Mouse (Mus musculus) forebrain, embryonic 14.5 days (tissue): ENCODE results near the gene Gm11172. TPM values are rescaled to one million over a fixed set of nuclear protein-coding genes. Genes with fewer than 3 reads are reported as not detected.
A peak's percentile ranks its signal among the peaks of the same experiment; 100 is the strongest.

Source experiments
- ATAC-seq: fragments of 200-750 bp; cut with Nextera tagmentation; 2 replicates; pipeline ENCODE4 v1.8.0; 2017; ENCODE audit warnings: mild to moderate bottlenecking, moderate library complexity
- DNase-seq: peaks from one replicate; pipeline ENCODE4 v3.0.0-alpha.2; 2015; ENCODE audit warnings: low spot score
- H3K27ac ChIP-seq: fragments of 300-500 bp; sonication (generic); 2 replicates; pipeline ENCODE4 v1.5.1; 2014; ENCODE audit warnings: low read depth, mild to moderate bottlenecking, control low read depth, low read length, moderate library complexity
- H3K27me3 ChIP-seq: fragments of 300-500 bp; sonication (generic); replicated peaks from 2 replicates; pipeline ENCODE4 v1.6.1; 2014; ENCODE audit warnings: low read length, control low read depth, mixed read lengths; ENCODE audit not compliant: control insufficient read depth, insufficient read depth
- H3K36me3 ChIP-seq: fragments of 300-500 bp; sonication (generic); 2 replicates; pipeline ENCODE4 v1.6.1; 2014; ENCODE audit warnings: low read length, control low read depth; ENCODE audit not compliant: control insufficient read depth, insufficient read depth
- H3K4me1 ChIP-seq: fragments of 300-500 bp; sonication (generic); 2 replicates; pipeline ENCODE4 v1.6.1; 2014; ENCODE audit warnings: antibody characterized with exemption, low read length, control low read depth; ENCODE audit not compliant: control insufficient read depth, insufficient read depth
- H3K4me2 ChIP-seq: fragments of 300-500 bp; sonication (generic); 2 replicates; pipeline ENCODE4 v1.6.1; 2014; ENCODE audit warnings: mild to moderate bottlenecking, control low read depth, low read length
- H3K4me3 ChIP-seq: fragments of 300-500 bp; sonication (generic); 2 replicates; pipeline ENCODE4 v1.5.1; 2014; ENCODE audit warnings: low read depth, low read length, control low read depth
- H3K9ac ChIP-seq: fragments of 300-500 bp; sonication (generic); 2 replicates; pipeline ENCODE4 v1.6.1; 2014; ENCODE audit warnings: mild to moderate bottlenecking, low read length, control low read depth, moderate library complexity
- H3K9me3 ChIP-seq: fragments of 300-500 bp; sonication (generic); replicated peaks from 2 replicates; pipeline ENCODE4 v1.6.1; 2016; ENCODE audit warnings: low read length, control low read depth, mixed read lengths; ENCODE audit not compliant: control insufficient read depth
- WGBS: fragments of 180-500 bp; shearing (Covaris S2); extraction: QIAGEN DNeasy Blood & Tissue Kit; methylation state at CpG from one replicate; pipeline ENCODE4 v1.1.7; 2014; 5-methylcytosine and 5-hydroxymethylcytosine counted together
- polyA plus RNA-seq: library from polyadenylated mRNA; unstranded; fragments of >200 nt; fragmentation: Nextera tagmentation; extraction: Ambion mirVana; gene quantifications from 2 replicates; pipeline ENCODE4 v1.2.1, GENCODE M21; 2014

The Gm11172 gene
- polyA plus RNA-seq, 1 experiment from 2014 or later = not detected

DNA sequence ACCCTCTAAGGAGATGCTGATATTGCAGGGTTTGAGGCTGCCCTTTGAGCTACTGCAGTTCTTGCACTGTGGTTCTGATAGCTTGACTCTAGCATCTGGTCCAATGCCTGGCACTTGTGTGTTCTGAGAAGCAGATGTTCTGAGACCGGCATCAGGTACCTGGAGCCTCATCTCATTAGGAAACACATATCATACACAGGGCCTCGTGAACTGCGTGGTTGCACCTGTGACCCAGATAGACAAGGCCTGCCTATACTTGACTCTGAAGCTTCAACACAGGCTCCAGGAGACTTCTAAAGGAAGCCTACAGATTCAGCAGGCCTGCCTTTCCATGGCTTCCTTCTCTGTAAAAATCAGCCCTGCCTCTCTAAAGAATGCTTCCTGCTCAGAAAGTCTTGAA, 23.7 kb downstream of the Gm11172 start:
- Histone ChIP-seq H3K27ac (no peak overlapping the region), H3K27me3 (0 out of 2 replicates have a peak, but pooled peaks cover 2% of the 10 kb centered on the region), H3K9me3 (no peaks in the 10 kb centered on the region), H3K4me2 (no peak overlapping the region), H3K9ac (no peak overlapping the region), H3K4me3 (no peak overlapping the region), H3K36me3 (no peaks in the 10 kb centered on the region), H3K4me1 (0 out of 2 replicates have a peak, but pooled peaks cover 5% of the 10 kb centered on the region)
- ATAC-seq (no peak), DNase-seq (no peak)
- WGBS = 95% methylated on average over 3 of the region's 3 CpGs

DNA sequence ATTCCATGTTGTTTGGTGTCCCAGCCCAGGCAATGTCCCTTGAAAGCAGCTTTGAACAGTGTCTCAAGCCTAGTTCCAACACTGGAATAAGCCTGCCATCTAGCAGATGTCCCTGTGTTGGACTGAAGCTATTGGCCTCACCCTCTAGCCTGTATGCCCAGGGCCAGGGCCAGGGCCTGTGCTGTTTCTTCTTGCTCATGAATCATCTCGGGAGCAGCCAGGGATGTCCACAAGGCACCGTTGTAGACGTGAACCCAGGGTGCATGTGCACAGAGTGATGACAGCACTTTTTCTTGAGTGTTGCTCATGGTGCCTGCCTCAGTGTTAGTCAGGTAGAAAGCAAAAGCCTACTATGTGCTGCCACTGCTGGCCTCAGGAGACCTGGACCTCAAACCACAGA, 24.5 kb downstream of the Gm11172 start:
- Histone ChIP-seq H3K4me1 (0 out of 2 replicates have a peak, but pooled peaks cover 5% of the 10 kb centered on the region), H3K9me3 (no peaks in the 10 kb centered on the region), H3K36me3 (no peaks in the 10 kb centered on the region), H3K27me3 (0 out of 2 replicates have a peak, but pooled peaks cover 2% of the 10 kb centered on the region), H3K4me3 (no peak overlapping the region), H3K9ac (no peak overlapping the region), H3K4me2 (no peak overlapping the region), H3K27ac (no peak overlapping the region)
- DNase-seq (no peak), ATAC-seq (no peak)
- 97% methylated on average over 3 of the region's 3 CpGs for WGBS

DNA sequence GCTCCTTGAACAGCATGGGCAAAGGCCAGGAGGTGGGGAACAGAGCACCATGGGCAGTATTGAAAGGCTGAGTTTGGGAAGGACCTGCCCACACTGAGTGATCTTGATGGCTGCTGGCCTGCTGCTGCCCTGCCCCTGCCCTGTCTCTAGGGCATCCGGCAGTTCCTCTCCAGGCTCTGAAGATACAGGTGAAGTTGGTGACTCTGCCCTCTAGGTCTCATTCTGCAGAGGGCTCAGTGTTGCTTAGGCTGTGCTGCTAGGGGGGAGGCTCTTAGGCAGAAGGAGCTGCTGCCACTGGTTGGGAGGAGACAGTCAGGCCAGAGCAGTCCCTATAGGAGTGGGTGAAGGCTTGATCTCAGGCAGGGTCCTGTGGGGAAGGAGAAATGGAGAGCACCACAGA, 25.2 kb downstream of the Gm11172 start:
- no peak for ATAC-seq
- no peaks in the 10 kb centered on the region for H3K9me3 ChIP-seq
- H3K27me3 ChIP-seq = 0 out of 2 replicates have a peak, but pooled peaks cover 2% of the 10 kb centered on the region
- no peak overlapping the region for H3K9ac ChIP-seq
- H3K27ac ChIP-seq = no peak overlapping the region
- 0 out of 2 replicates have a peak, but pooled peaks cover 5% of the 10 kb centered on the region for H3K4me1 ChIP-seq
- H3K4me2 ChIP-seq = no peak overlapping the region
- no peaks in the 10 kb centered on the region for H3K36me3 ChIP-seq
- no peak overlapping the region for H3K4me3 ChIP-seq
- no peak for DNase-seq
- WGBS = 93% methylated on average over 1 of the region's 1 CpGs

DNA sequence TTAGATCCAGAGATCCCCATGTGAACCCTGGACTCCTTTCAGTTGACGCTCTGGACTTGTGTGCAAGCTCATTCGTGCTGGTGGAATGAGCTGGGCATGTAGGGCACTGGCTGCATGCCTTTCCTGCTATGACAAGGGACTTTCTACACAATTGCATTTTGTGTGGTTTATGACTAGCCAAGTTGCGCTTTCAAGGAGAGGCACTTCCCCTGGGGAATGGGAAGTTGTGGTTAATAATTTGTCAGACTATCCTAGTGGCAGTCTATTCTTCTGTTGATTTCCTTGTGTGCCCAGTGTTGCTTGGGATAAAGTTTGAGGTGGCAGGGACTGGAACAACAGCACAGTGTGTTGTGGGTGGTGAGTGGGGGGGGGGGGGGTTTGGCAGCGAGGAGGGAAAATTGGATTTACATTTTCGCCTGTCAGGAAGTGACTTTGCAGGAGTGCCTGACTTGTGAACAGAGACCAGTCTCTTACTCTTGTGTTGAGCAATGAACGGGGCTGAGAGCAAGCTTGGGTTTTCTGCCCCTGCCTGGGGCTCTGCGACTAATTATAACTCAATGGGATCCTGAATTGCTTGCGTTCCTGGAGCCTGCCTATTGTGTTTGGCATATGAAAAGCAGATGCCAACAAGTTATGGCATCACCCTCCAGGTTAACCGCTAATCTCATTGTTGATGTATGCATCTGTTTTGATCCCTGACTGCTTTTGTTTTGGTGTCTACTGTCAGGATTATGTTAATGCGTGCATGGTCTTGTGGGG, 26.0 kb downstream of the Gm11172 start:
- Histone ChIP-seq H3K27ac (no peak overlapping the region), H3K4me1 (0 out of 2 replicates have a peak, but pooled peaks cover 5% of the 10 kb centered on the region), H3K36me3 (no peaks in the 10 kb centered on the region), H3K27me3 (0 out of 2 replicates have a peak, but pooled peaks cover 2% of the 10 kb centered on the region), H3K4me2 (no peak overlapping the region), H3K9ac (no peak overlapping the region), H3K9me3 (no peaks in the 10 kb centered on the region), H3K4me3 (no peak overlapping the region)
- no peak for ATAC-seq
- no peak for DNase-seq
- 46% methylated on average over 10 of the region's 10 CpGs for WGBS

DNA sequence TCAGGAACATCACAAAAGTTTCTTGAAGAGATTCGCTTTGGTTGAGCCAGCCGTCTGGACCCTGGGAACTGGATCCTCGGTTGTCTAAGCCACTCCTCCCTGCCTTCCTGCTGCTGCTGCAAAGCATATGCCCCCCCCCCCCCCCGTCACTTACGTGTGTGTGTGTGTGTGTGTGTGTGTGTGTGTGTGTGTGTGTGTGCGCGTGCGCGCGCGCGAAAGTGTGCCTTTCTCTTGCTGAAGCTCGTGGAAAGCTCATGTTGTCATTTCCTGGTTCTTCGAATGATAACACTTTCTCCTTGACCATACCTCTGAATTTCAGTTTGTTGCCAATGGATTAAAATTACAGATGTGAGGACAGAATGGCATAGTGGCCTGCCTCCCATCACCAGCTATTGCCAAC, 27.3 kb downstream of the Gm11172 start:
- WGBS = 92% methylated on average over 13 of the region's 14 CpGs
- H3K9ac ChIP-seq = no peak overlapping the region
- ATAC-seq (no peak), DNase-seq (no peak)
- H3K4me2 ChIP-seq = no peak overlapping the region
- no peaks in the 10 kb centered on the region for H3K36me3 ChIP-seq
- 0 out of 2 replicates have a peak, but pooled peaks cover 3% of the 10 kb centered on the region for H3K4me1 ChIP-seq
- no peak overlapping the region for H3K27ac ChIP-seq
- no peaks in the 10 kb centered on the region for H3K9me3 ChIP-seq
- no peak overlapping the region for H3K4me3 ChIP-seq
- H3K27me3 ChIP-seq = no peaks in the 10 kb centered on the region

DNA sequence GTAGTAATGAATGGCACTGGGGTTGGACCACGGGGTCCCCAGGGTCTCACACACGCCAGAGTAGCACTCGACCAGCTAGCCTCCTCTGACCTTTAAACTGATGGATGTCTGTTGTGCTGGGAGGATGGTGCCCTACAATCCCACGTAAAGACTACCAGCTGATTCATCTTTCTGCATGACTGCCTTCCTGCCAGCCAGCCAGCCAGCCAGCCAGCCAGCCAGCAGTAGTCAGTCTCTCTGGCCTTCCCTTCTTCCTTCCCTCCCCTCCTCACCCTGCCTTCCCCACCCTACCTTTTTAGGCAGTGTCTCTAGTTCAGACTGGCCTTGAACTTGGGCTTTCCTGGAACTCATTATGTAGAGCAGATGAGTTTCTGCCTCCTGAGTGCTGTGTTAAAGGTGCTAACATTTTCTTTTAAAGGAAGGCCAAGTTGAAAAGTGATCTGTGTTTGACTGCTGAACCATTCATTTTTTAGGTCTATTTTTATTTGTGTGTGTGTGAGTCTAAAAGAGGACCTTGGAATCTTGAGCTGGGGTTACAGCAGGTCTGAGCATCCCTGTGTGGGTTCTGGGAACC, 29.7 kb downstream of the Gm11172 start:
- no peaks in the 10 kb centered on the region for H3K27me3 ChIP-seq
- no peak overlapping the region for H3K4me2 ChIP-seq
- WGBS = 75% methylated on average over 4 of the region's 4 CpGs
- DNase-seq (no peak), ATAC-seq (no peak)
- H3K9me3 ChIP-seq = no peaks in the 10 kb centered on the region
- no peaks in the 10 kb centered on the region for H3K4me1 ChIP-seq
- no peaks in the 10 kb centered on the region for H3K36me3 ChIP-seq
- no peak overlapping the region for H3K27ac ChIP-seq
- no peak overlapping the region for H3K4me3 ChIP-seq
- H3K9ac ChIP-seq = no peak overlapping the region

DNA sequence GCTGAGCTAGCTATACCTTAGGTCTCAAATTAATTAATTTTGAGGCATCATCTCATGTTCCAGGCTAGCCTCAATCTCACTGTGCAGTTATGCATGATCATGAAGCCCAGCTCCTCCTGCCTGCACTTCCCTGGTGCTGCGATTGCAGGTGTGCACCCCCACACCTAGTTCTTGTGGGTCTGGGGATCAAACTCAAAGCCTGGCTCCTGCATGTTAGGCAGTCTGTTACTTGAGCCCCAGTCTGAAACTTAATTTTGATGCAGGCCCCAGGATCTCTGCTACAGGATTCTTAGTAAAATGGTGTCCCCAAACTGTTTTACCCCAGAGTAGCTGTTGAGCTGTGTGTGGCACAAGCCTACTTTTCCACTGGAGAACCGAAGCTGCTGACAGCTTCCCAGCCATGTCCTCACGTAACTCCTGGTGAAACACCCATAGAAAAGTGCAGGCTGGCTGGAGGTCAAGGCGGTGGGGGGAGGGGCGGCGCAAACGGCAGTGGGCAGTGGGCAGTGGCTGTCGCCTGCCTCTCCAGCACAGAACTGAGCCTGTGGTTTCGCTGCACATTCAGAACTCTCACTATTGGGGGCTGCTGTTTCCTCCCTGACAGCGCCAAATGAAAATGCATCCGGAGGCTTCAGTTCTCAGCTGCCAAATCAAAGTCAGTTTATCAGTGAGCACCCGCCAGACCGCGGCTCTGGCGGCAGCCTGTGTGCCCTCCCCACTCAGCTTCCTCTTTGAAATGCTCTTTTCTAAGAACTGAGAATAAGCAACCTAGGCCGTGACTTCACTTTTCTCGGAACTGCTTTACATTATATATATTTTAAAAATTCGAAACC, 31.0 kb downstream of the Gm11172 start:
- H3K36me3 ChIP-seq = no peaks in the 10 kb centered on the region
- DNase-seq (peak; percentile 37), ATAC-seq (peak; percentile 52; the same call in 1 of the 2 replicates)
- 0 out of 2 replicates have a peak overlapping the region, but pooled peaks have one; percentile 21 for H3K9ac ChIP-seq
- H3K27ac ChIP-seq = no peak overlapping the region
- H3K4me2 ChIP-seq = peak overlapping the region; percentile 28; the same call in 1 of the 2 replicates
- H3K9me3 ChIP-seq = no peaks in the 10 kb centered on the region
- 40% methylated on average over 18 of the region's 18 CpGs for WGBS
- H3K27me3 ChIP-seq = no peaks in the 10 kb centered on the region
- no peaks in the 10 kb centered on the region for H3K4me1 ChIP-seq
- H3K4me3 ChIP-seq = no peak overlapping the region

DNA sequence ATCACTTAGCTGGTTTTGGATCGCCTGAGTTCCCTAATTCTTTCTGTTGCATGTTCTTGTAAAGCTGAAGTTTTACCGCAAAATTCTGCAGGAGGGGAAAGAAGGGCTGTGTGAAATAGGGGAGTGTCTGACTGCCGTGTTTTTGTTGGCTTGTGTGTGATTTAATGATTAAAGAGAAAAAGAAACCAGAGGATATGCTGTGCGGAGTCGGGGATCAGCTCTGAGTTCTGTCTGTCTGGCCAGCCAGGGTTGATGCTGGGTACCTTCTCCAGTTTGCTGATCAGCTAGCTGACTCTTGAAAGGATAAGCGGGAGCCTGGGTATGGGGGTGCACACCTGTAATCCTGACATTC, 31.6 kb downstream of the Gm11172 start:
- Histone ChIP-seq H3K9ac (no peak overlapping the region), H3K4me2 (no peak overlapping the region), H3K9me3 (no peaks in the 10 kb centered on the region), H3K4me3 (no peak overlapping the region), H3K36me3 (no peaks in the 10 kb centered on the region), H3K27me3 (no peaks in the 10 kb centered on the region), H3K4me1 (no peaks in the 10 kb centered on the region), H3K27ac (no peak overlapping the region)
- WGBS = 77% methylated on average over 6 of the region's 6 CpGs
- ATAC-seq = no peak
- no peak for DNase-seq
